Mouse (Mus musculus): ENCODE measurements around the gene Iqgap2.

- TF ChIP-seq CTCF (IDR thresholded peaks at IDR 0.05; ENCODE audit: borderline replicate concordance, insufficient read depth, low read length) (no peak), POLR2A (IDR thresholded peaks at IDR 0.05; ENCODE audit: low read depth, low read length) (no peak)
These were observed 45.4 kb downstream of the Iqgap2 start for GRCm38 (mm10) chr13:95846364-95846763.

All from embryonic fibroblast, embryonic 13.5 days (primary cell).